Mouse (Mus musculus) embryo, embryonic 10.5 days (tissue): Measurements from ENCODE around the gene Bcar1.
A peak's percentile ranks its signal among the peaks of the same experiment; 100 is the strongest.

ENCODE experiments used
- DNase-seq: peaks from one replicate; pipeline ENCODE4 v3.0.0-alpha.2; 2015; ENCODE audit warnings: low spot score

Gene Bcar1

DNA sequence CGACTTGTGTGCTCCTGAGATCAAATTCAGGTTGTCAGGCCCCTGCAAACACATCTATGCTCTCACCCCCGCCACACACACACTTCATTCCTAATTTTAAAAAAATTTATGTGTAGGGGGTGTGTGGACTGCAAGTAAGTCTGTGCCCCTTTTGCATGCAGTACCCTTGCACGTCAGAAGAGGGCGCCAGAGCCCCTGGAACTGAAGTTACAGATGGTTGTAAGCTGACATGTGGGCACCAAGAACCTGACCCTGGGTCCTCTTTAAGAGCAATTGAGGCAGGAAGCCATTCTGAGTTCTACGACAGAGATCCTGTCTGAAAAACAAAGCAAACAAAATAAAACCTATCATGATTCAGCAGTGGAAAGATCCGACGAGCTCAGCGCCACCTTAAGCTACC, 67.4 kb downstream of the Bcar1 start:
- DNase-seq = no peak

GRCm38 (mm10) chr8:111666751-111667150, 76.9 kb downstream of the Bcar1 start:
- no peak for DNase-seq

DNA sequence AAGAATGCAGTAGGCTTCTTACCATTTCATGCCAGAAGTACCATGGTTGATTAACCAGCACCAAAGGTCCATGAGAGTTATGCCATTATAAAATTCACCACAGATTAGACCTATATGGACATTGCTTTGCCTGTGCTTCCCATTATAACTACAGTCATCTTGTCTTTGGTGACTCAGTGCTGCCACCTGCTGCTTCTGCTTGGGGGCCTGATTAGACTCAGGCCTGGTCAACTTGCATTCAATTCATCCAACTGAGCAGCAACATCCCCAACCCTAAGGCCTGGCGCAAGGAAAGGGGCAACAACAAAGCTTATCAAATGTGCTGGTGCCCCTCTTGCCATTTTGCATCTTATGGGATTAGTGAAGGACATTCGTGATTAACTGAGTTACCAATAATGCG, 81.1 kb downstream of the Bcar1 start:
- peak; percentile 74 for DNase-seq
